Mouse (Mus musculus): ENCODE data around the gene Nfx1.

- no peak for TF ChIP-seq CTCF (IDR thresholded peaks at IDR 0.05; ENCODE audit: extremely low read depth, insufficient read length, insufficient replicate concordance, low read depth, low read length)
- no peak for TF ChIP-seq POLR2A (IDR thresholded peaks at IDR 0.05; ENCODE audit: low read depth, low read length)
Observed at GRCm38 (mm10) chr4:41000271-41000670, 29.6 kb downstream of the Nfx1 start.

All from small intestine, adult 2 months (tissue).